Mouse (Mus musculus): ENCODE measurements around the gene Mipol1.
"Not testable (repeated sequence)": the region's sequence is repeated elsewhere in the genome, so short reads cannot be mapped to it uniquely, and the experiment has no call there.

Mipol1 gene

DNA sequence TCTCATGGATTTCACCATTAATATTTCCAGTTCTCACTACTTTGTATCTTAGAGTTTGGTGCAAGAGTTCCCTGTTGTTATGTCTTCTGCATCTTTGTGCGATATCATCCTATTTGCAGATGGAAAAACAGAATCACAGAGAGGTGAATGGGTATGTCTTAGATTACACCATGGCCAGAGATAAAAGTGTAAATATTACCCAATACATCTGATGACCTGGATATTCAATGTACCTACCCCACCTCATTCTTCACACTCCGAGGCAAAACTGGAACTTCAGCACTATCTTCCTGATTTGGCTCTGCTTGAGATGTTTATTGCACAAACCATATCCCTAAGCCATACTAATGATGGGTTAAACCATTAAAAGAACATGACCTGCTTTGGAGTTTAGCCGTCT lies 198.0 kb downstream of the Mipol1 start:
- no peak for DNase-seq (ENCODE audit: low spot score)

DNA sequence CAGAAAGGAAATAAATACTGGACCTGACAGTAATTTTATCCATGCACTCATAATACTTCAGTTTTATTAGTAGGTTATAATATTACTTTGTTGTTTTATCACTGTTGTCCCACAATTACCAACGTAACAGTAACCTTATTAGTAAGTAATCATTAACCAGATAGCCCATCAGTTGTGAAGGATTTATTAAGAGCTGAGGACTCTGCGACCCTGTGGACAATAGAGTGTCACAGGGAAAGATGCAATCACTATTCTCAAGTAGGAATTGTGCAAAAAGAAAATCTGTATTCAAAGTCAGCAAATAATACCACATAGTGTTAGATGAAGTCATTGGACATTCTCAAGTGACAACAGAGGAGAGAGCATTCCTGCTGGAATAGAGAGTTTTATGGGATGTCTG lies 198.5 kb downstream of the Mipol1 start:
- no peak for DNase-seq (ENCODE audit: low spot score)

DNA sequence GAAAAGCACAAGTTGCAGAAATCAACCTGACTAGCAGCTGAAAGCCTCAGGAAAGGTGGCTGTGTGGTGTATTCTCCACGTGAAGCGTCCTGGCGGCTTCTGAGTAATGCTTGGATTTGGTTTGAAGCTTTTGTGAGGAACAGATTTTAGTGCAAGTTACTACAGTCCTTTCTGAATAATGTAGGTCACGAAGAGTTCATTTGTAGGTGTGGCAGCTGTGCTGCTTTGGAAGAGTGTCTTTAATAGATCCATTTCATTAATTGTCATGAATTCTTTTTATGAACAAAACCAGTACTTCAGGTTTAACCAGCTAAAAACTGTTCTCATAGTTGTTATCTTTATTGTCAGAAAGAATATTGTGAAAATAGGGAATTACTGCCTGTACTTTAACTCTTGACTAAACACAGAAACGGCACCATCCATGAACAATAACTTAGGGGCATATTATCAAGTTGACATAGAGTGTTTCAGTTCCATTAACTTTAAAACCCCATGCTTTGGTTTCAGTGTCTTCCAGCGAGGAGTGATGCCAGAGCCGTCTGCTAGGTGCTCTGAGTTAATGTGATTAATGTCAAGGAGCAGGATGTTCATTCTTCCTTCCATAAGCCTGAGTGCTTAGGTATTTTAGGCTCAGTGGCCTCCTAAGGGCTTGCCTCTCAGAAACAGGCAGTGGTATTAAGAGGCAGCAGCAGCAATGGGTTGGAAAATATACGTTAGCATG lies 206.9 kb downstream of the Mipol1 start:
- not testable (repeated sequence) for DNase-seq (ENCODE audit: low spot score)

- peak; percentile 55 for DNase-seq (ENCODE audit: low spot score)
Measured at GRCm38 (mm10) chr12:57444281-57444903, 214.2 kb downstream of the Mipol1 start.

DNA sequence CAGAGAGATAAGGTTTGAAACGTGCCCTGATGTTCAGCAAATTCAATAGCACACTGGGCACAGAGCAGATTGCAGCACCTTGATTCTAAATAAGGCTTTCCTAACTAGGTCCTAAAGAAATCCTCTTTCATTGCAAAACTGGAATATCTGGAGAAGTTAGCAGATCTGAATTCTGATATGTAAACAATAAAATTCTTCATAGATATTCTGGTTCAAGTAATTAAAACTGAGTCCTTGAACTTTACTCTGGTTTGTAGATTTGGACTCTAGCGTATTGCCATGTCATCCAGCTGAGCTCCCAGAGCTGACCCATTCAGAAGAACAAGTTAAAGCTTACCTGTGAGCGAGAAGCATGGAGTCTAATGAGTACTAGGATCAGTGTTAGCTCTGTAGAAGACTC lies 217.1 kb downstream of the Mipol1 start:
- no peak for DNase-seq (ENCODE audit: low spot score)

DNA sequence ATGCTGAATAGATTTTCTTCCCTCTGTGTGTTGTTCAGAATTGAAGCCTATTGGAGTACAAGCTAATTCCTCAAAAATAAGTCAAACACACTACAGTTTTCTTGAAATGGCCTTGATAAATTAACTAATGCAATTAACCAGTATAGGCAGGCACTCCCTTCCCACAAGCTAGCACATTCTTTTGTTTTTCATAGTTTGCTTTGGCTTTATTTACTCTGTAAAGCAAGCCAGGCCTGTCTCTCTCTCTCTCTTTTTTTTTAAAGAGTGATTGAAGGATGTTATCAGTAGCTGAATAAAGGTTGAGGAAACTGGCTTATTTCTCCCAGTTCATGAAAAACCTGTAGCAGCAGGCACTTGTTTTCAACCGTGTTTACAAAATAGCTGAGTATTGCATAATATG lies 219.1 kb downstream of the Mipol1 start:
- DNase-seq (ENCODE audit: low spot score), result no peak

DNA sequence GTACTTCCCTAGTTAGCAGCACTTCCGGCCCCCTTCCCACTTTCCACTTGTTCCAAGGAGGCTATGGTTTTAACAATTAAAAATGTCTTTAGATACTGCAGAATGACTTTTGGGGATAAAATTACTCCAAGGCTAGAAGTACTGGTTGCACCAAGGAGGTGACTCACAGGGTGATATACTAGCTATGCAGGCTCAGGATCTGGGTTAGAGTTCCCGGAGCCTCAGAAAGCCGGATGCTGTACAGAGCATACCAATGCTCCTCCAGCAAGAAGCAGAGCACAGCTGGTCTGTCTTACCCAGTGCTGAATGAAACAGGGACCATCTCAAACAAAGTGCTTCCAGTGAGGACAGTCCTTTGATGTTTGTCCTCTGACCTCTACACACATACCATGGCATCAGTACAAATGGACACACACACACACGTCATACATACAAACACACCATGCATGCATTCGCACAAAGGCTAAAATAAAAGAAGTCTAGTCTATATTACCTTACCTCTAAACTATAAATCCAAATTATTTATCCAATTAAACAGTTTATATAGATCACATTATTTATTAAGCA lies 219.9 kb downstream of the Mipol1 start:
- no peak for DNase-seq (ENCODE audit: low spot score)

DNA sequence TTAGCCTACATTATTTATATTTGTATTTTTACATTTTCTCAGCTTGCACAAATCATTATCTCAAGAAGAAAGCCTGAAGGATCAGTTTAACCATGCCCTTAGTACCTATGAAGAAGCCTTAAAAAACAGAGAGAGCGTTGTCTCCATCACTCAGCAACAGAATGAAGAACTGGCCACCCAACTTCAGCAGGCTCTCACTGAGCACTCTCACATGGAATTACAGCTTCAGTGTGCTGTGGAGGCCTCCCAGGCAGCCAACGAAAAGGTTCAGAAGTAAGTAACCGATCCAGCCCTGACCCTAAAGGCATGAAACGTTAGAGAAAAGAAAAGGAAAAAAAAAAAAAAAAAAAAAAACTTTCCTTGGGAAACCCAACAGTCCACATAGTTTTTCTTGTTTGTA lies 226.7 kb downstream of the Mipol1 start:
- DNase-seq (ENCODE audit: low spot score), result no peak

GRCm38 (mm10) chr12:57457339-57457738 lies 227.1 kb downstream of the Mipol1 start:
- no peak for DNase-seq (ENCODE audit: low spot score)

DNA sequence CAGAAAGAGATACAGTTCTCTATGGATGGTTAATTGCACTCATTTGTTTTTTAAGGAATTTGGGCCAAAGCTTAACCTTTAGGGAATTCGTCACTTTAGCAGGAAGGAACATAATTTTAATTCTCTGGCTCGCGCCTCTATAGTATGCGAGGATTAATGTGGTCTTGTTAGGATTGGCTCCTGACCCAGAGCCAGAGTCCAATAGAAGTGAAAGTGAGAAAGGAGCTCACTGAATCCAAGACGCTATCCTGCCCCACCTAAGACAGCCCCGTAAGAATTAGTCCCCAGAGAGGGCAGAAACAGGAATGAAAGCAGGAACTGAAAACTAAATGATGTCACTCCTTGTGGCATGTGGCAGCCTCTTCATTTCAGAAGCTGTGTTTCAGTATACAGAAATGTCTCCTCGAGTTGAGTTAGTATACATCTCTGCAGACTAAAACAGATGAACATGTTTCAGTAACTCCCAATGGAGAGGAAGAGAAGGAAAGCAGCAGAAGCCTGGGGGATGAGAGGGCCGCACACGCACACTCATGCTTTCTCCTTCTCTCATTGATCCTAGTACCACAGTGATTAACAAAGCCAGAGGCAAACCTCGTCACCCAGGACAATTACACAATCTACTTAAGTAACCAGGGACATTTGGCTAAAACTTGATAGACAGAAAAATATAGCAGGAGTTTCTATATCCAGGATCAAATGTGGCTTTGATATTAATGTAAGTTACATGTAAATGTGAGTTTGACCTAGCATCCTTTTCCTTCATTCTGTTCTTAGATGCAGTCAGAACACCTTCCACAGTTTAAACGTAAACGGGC lies 234.5 kb downstream of the Mipol1 start:
- no peak for DNase-seq (ENCODE audit: low spot score)

- DNase-seq (ENCODE audit: low spot score), result no peak
Measured at GRCm38 (mm10) chr12:57471786-57472185, 241.6 kb downstream of the Mipol1 start.

DNA sequence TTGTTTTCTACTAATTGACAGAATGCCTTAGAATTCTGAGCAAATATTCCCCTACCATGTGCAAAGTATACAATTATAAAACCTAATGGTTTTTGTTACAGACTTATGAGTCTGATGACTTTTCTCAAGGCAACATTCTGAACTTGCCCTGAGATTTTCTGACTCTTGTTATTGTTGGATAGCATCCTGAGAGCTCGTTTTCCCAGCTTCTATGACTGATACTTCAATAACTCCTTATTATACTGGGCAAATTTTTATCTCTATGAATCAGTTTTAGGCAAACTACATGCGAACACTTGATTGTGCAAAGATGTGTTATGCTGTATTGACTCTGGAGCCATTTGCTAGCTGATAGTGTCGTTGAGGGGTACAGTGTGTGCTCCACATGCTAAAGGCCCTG lies 246.6 kb downstream of the Mipol1 start:
- peak; percentile 33 for DNase-seq (ENCODE audit: low spot score)

DNA sequence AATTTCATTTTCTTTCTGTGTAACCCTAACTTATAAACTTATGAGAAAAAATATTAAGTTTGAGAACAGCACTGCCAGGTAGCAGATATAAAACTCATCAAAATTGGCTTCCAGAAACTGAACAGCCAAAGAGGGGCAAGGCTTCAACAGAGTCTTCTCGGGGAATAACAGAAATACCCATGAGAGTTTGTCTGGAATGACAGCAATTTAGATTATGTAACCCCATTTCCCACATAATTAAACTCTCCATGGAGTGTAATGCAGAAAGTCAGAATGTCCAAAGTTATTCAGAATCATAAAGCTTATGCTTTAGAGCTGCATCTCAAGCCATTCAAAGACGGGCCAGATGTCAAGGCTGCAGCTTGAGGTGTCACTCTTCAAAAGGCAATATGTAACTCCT lies 251.6 kb downstream of the Mipol1 start:
- no peak for DNase-seq (ENCODE audit: low spot score)

DNA sequence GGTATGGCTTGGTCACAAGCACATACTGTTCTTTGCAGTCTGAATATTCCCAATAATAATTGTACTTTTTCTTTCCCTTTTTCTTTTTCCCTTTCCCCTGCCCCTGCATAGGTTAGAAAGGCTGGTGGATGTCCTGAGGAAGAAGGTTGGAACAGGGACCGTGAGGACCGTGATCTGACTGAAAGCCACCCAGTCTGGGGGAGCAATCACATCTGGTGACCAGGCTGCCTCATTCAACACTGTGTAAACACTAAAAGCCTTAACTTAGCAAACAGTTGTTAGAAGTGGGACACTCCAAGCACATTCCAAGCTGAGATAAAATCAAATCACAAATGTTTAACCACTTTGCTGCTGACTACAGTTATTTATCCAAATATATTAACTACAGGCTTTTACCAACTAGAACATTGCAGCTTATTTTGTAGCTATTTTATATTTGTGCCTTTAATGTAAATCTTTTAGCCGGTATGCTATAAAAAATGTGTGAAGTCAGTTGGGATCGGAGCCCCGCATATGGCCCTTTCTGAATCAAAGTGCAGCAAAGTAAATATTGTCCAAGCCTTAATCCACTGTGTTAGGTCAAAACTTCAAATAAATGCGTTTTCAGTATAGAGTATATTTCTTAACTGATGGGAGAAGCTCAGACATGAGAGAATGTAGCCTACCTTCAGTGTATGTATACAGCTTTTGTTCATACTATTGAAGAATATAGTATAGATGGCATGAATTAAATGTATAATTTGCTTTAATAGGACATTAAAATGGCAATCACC lies 266.3 kb downstream of the Mipol1 start:
- DNase-seq (ENCODE audit: low spot score), result no peak

- DNase-seq (ENCODE audit: low spot score), result peak; percentile 39
Measured at GRCm38 (mm10) chr12:57500246-57500645, 270.0 kb downstream of the Mipol1 start.

GRCm38 (mm10) chr12:57505329-57505728 lies 275.1 kb downstream of the Mipol1 start:
- no peak for DNase-seq (ENCODE audit: low spot score)

DNA sequence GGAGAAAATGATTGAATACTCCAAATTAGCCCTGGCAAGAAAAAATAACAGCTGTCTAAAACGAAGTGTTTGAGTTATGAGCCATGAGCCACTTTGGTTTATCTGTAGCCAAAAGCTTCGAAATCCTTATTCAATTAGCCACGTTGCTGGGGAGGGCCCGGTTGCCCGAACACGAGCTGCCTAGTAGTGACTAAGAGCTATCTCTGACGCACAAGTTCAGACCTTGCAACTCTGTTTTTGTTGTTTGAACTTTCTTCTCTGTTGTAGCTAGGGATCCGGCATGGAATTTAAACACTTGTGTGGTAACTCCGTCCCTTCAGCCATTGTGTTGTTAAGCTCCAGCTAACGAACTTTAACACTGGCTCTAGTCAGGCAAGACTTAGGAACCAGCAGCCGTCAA lies 278.7 kb downstream of the Mipol1 start:
- DNase-seq (ENCODE audit: low spot score), result no peak

DNA sequence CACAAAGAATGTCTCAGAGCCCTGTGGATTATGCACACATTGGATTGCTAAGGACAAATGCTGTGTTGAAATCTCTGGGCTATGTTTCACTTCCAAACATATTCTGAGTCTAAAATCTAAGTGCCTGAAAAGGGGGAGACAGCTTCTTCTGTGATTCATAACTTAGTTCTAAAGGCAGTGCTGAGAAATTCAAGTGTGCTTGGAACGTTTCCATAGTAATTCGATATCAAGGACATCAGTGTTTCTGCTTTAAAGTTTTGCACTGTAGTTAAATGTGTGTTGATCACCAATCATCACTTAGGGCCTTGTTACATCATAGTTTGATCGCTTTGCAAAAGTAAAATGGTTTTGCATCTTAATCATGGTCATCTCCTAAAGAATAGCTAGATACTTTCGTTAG lies 279.5 kb downstream of the Mipol1 start:
- peak; percentile 3 for DNase-seq (ENCODE audit: low spot score)

GRCm38 (mm10) chr12:57511127-57511526 lies 280.9 kb downstream of the Mipol1 start:
- DNase-seq (ENCODE audit: low spot score), result no peak

DNA sequence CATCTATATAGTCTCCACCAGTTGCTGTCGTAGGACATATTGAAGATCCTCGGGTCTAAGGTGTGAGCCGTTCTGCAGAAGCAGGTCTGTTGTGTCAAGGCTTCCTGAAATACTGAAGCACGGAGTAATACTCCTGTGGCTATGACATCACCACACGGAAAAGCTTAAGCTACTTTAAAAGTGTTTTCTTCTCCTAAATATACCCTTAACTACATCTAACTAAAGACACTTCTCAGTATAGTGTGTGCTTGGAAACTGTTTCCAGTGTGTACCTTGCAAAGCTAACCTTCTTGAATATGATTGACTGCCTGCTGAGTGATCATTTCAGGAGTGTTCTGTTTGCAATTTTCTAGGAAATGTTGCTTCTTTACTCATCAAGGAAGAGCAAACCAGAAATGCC lies 281.3 kb downstream of the Mipol1 start:
- DNase-seq (ENCODE audit: low spot score), result no peak

DNA sequence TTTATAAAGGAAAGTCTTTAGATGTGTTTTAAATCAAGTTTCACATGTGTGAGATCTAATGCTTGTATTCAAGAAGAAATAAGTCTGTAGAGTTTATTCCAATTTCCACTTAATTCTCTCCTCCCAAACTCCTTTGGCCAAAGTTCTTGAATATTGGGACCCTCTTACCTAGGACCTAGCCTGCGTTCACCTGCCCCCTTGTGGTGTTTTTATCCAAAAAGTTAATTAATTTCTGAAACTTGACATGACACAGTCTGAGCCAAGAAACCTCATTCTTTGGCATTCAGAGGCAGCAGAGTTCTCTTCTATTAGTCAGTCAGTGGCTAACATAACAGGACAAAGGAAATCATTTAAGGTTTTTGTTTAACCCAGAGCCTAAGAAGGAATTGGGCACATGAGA lies 284.3 kb downstream of the Mipol1 start:
- DNase-seq (ENCODE audit: low spot score), result peak; percentile 6
